Mouse (Mus musculus): ENCODE results near the gene Slc22a3. TPM values are rescaled to one million over a fixed set of nuclear protein-coding genes. Genes with fewer than 3 reads are reported as not detected.

Slc22a3 gene
- polyA plus RNA-seq (2012; rRNA removed), result 21.6 and 29.0 TPM in 2 replicates

- no peak for DNase-seq (ENCODE audit: low read depth)
These were observed at the start of gene Slc22a3 for GRCm38 (mm10) chr17:12507654-12508204. Slc22a3 (minus strand) TSS chr17:12507704.

- no peak for DNase-seq (ENCODE audit: low read depth)
These were observed 27.0 kb upstream of the Slc22a3 start for GRCm38 (mm10) chr17:12534353-12535145.

- no peak for DNase-seq (ENCODE audit: low read depth)
These were observed 24.6 kb upstream of the Slc22a3 start for GRCm38 (mm10) chr17:12532115-12532514.

GRCm38 (mm10) chr17:12530081-12530480 lies 22.6 kb upstream of the Slc22a3 start:
- DNase-seq (ENCODE audit: low read depth), result no peak

GRCm38 (mm10) chr17:12529384-12529985 lies 22.0 kb upstream of the Slc22a3 start:
- no peak for DNase-seq (ENCODE audit: low read depth)

- DNase-seq (ENCODE audit: low read depth), result no peak
These were observed 11.6 kb upstream of the Slc22a3 start for GRCm38 (mm10) chr17:12519089-12519488.

GRCm38 (mm10) chr17:12518194-12518593 lies 10.7 kb upstream of the Slc22a3 start:
- DNase-seq (ENCODE audit: low read depth), result no peak

GRCm38 (mm10) chr17:12513997-12514396 lies 6.5 kb upstream of the Slc22a3 start:
- DNase-seq (ENCODE audit: low read depth), result no peak

- no peak for DNase-seq (ENCODE audit: low read depth)
These were observed 5.8 kb upstream of the Slc22a3 start for GRCm38 (mm10) chr17:12513107-12513923.

- no peak for DNase-seq (ENCODE audit: low read depth)
These were observed 3.7 kb upstream of the Slc22a3 start for GRCm38 (mm10) chr17:12511193-12511592.

GRCm38 (mm10) chr17:12508376-12508775 lies 872 bp upstream of the Slc22a3 start:
- DNase-seq (ENCODE audit: low read depth), result no peak

- DNase-seq (ENCODE audit: low read depth), result no peak
These were observed 471 bp downstream of the Slc22a3 start for GRCm38 (mm10) chr17:12506903-12507563.

GRCm38 (mm10) chr17:12505708-12506107 lies 1.8 kb downstream of the Slc22a3 start:
- DNase-seq (ENCODE audit: low read depth), result no peak

GRCm38 (mm10) chr17:12499426-12499825 lies 8.1 kb downstream of the Slc22a3 start:
- no peak for DNase-seq (ENCODE audit: low read depth)

GRCm38 (mm10) chr17:12495558-12495957 lies 11.9 kb downstream of the Slc22a3 start:
- DNase-seq (ENCODE audit: low read depth), result no peak

- DNase-seq (ENCODE audit: low read depth), result no peak
These were observed 15.9 kb downstream of the Slc22a3 start for GRCm38 (mm10) chr17:12491591-12491990.

GRCm38 (mm10) chr17:12489888-12490287 lies 17.6 kb downstream of the Slc22a3 start:
- no peak for DNase-seq (ENCODE audit: low read depth)

GRCm38 (mm10) chr17:12485657-12486056 lies 21.8 kb downstream of the Slc22a3 start:
- DNase-seq (ENCODE audit: low read depth), result no peak

GRCm38 (mm10) chr17:12479416-12479815 lies 28.1 kb downstream of the Slc22a3 start:
- no peak for DNase-seq (ENCODE audit: low read depth)

GRCm38 (mm10) chr17:12474509-12475083 lies 32.9 kb downstream of the Slc22a3 start:
- DNase-seq (ENCODE audit: low read depth), result no peak

- DNase-seq (ENCODE audit: low read depth), result no peak
These were observed 35.0 kb downstream of the Slc22a3 start for GRCm38 (mm10) chr17:12472547-12472946.
